Mouse (Mus musculus) CH12.LX (cell line): ENCODE data around the gene Gm10715. TPM values are rescaled to one million over a fixed set of nuclear protein-coding genes. Genes with fewer than 3 reads are reported as not detected.

Experiments
- polyA plus RNA-seq: library from polyadenylated mRNA; unstranded; fragments of >175 nt; gene quantifications from 2 replicates; pipeline ENCODE4 v1.2.1, GENCODE M21; 2012; ENCODE audit warnings: low read depth; ENCODE audit not compliant: insufficient read length
- total RNA-seq, 2 experiments: library from RNA; depleted of rRNA; stranded (reverse); fragments of 300-350 nt in 1 of 2; fragments of >200 nt in 1 of 2; gene quantifications; 2 replicates each; pipeline ENCODE4 v1.2.3; 2012 to 2014

Gene Gm10715
- total and polyA plus RNA-seq, 3 experiments = not detected

Other genes starting within 250 kb of the Gm10715 start
- not detected in 2 replicates for gene Gm10722, start 36.0 kb upstream of the Gm10715 start, total RNA-seq (2012; rRNA removed)
- not detected in 2 replicates for gene Gm10722, start 36.0 kb upstream of the Gm10715 start, total RNA-seq (2014; rRNA removed)
- not detected in 2 replicates for gene Gm10722, start 36.0 kb upstream of the Gm10715 start, polyA plus RNA-seq
- gene Gm11168, start 33.5 kb upstream of the Gm10715 start, total RNA-seq (2012; rRNA removed) = not detected in 2 replicates
- not detected in 2 replicates for gene Gm11168, start 33.5 kb upstream of the Gm10715 start, total RNA-seq (2014; rRNA removed)
- not detected in 2 replicates for gene Gm11168, start 33.5 kb upstream of the Gm10715 start, polyA plus RNA-seq
- 0.21 TPM in 1 of 2 replicates, not detected in the other for gene Gm10721, start 23.7 kb upstream of the Gm10715 start, total RNA-seq (2012; rRNA removed)
- not detected in 2 replicates for gene Gm10721, start 23.7 kb upstream of the Gm10715 start, total RNA-seq (2014; rRNA removed)
- not detected in 2 replicates for gene Gm10721, start 23.7 kb upstream of the Gm10715 start, polyA plus RNA-seq
- not detected in 2 replicates for gene Gm10720, start 21.2 kb upstream of the Gm10715 start, total RNA-seq (2012; rRNA removed)
- not detected in 2 replicates for gene Gm10720, start 21.2 kb upstream of the Gm10715 start, total RNA-seq (2014; rRNA removed)
- not detected in 2 replicates for gene Gm10720, start 21.2 kb upstream of the Gm10715 start, polyA plus RNA-seq
- gene Gm10719, start 19.5 kb upstream of the Gm10715 start, total RNA-seq (2012; rRNA removed) = 0.55 and 1.1 TPM in 2 replicates
- gene Gm10719, start 19.5 kb upstream of the Gm10715 start, total RNA-seq (2014; rRNA removed) = not detected in 2 replicates
- 1.8 TPM in 1 of 2 replicates, not detected in the other for gene Gm10719, start 19.5 kb upstream of the Gm10715 start, polyA plus RNA-seq
- gene Gm10718, start 13.3 kb upstream of the Gm10715 start, total RNA-seq (2012; rRNA removed) = 0.38 and 0.47 TPM in 2 replicates
- gene Gm10718, start 13.3 kb upstream of the Gm10715 start, total RNA-seq (2014; rRNA removed) = not detected in 2 replicates
- not detected in 2 replicates for gene Gm10718, start 13.3 kb upstream of the Gm10715 start, polyA plus RNA-seq
- not detected in 2 replicates for gene Gm10717, start 11.5 kb upstream of the Gm10715 start, total RNA-seq (2012; rRNA removed)
- gene Gm10717, start 11.5 kb upstream of the Gm10715 start, total RNA-seq (2014; rRNA removed) = not detected in 2 replicates
- gene Gm10717, start 11.5 kb upstream of the Gm10715 start, polyA plus RNA-seq = 1.3 TPM in 1 of 2 replicates, not detected in the other
- gene Gm17535, start 2.3 kb upstream of the Gm10715 start, total RNA-seq (2012; rRNA removed) = not detected in 2 replicates
- not detected in 2 replicates for gene Gm17535, start 2.3 kb upstream of the Gm10715 start, total RNA-seq (2014; rRNA removed)
- gene Gm17535, start 2.3 kb upstream of the Gm10715 start, polyA plus RNA-seq = not detected in 2 replicates